Mouse (Mus musculus) forebrain, postnatal 0 days (tissue): Measurements from ENCODE around the gene Edem3. TPM values are rescaled to one million over a fixed set of nuclear protein-coding genes. Genes with fewer than 3 reads are reported as not detected.

ENCODE experiments used
- ATAC-seq: fragments of 200-750 bp; cut with Nextera tagmentation; 2 replicates; pipeline ENCODE4 v1.8.0; 2017; ENCODE audit warnings: mild to moderate bottlenecking, moderate library complexity
- DNase-seq: peaks from one replicate; pipeline ENCODE4 v3.0.0-alpha.2; 2015
- H3K27ac ChIP-seq: fragments of 300-500 bp; sonication (generic); 2 replicates; pipeline ENCODE4 v1.5.1; 2014; ENCODE audit warnings: low read depth, mild to moderate bottlenecking, antibody characterized with exemption, low read length, moderate library complexity, mixed read lengths
- H3K27me3 ChIP-seq: fragments of 300-500 bp; sonication (generic); 2 replicates; pipeline ENCODE4 v1.6.1; 2014; ENCODE audit warnings: mild to moderate bottlenecking, low read length, mixed read lengths; ENCODE audit not compliant: insufficient read depth
- H3K36me3 ChIP-seq: fragments of 300-500 bp; sonication (generic); 2 replicates; pipeline ENCODE4 v1.6.1; 2014; ENCODE audit warnings: mild to moderate bottlenecking, moderate library complexity; ENCODE audit not compliant: insufficient read depth
- H3K4me1 ChIP-seq: fragments of 300-500 bp; sonication (generic); 2 replicates; pipeline ENCODE4 v1.6.1; 2014; ENCODE audit warnings: antibody characterized with exemption; ENCODE audit not compliant: insufficient read depth
- H3K4me2 ChIP-seq: fragments of 300-500 bp; sonication (generic); 2 replicates; pipeline ENCODE4 v1.6.1; 2014; ENCODE audit warnings: low read depth, mild to moderate bottlenecking, moderate library complexity
- H3K4me3 ChIP-seq: fragments of 300-500 bp; sonication (generic); 2 replicates; pipeline ENCODE4 v1.5.1; 2014; ENCODE audit warnings: low read depth, low read length, mixed read lengths
- H3K9ac ChIP-seq: fragments of 300-500 bp; sonication (generic); 2 replicates; pipeline ENCODE4 v1.6.1; 2014; ENCODE audit warnings: mild to moderate bottlenecking
- H3K9me3 ChIP-seq: fragments of 300-500 bp; sonication (generic); 2 replicates; pipeline ENCODE4 v1.6.1; 2016; ENCODE audit warnings: low read length
- CTCF ChIP-seq: sonication (generic); IDR thresholded peaks from 2 replicates; pipeline ENCODE4 v1.5.1; 2016; ENCODE audit warnings: antibody characterized with exemption, control low read depth, low read depth
- WGBS: fragments of 180-500 bp; shearing (Covaris S2); extraction: QIAGEN DNeasy Blood & Tissue Kit; methylation state at CpG from one replicate; pipeline ENCODE4 v1.1.7; 2014; 5-methylcytosine and 5-hydroxymethylcytosine counted together
- polyA plus RNA-seq: library from polyadenylated mRNA; unstranded; fragments of >200 nt; fragmentation: Nextera tagmentation; extraction: Ambion mirVana; gene quantifications from 2 replicates; pipeline ENCODE4 v1.2.1, GENCODE M21; 2015
- total RNA-seq: library from RNA; depleted of rRNA; stranded (reverse); fragments of >200 nt; gene quantifications from 2 replicates; pipeline ENCODE4 v1.2.3, GENCODE M21; 2014

Edem3 gene
- total and polyA plus RNA-seq, 2 experiments from 2014 or later, result 11.0 to 56.6 TPM

- no peak for ATAC-seq
- 84% methylated on average over 7 of the region's 7 CpGs for WGBS
Measured at GRCm38 (mm10) chr1:151711062-151711461, 44.1 kb upstream of the Edem3 start.

GRCm38 (mm10) chr1:151712664-151713063 lies 42.5 kb upstream of the Edem3 start:
- ATAC-seq, result no peak
- Histone ChIP-seq H3K27ac (no peak overlapping the region), H3K4me2 (no peak overlapping the region), H3K9ac (no peak overlapping the region), H3K4me1 (no peaks in the 10 kb centered on the region), H3K36me3 (no peaks in the 10 kb centered on the region), H3K27me3 (no peaks in the 10 kb centered on the region; the same call in 1 of the 2 replicates), H3K9me3 (no peaks in the 10 kb centered on the region), H3K4me3 (no peak overlapping the region)
- TF ChIP-seq CTCF, result no peak
- no peak for DNase-seq
- 44% methylated on average over 5 of the region's 5 CpGs for WGBS

More at GRCm38 (mm10) chr1:151711062-151711461, 44.1 kb upstream of the Edem3 start:
- Histone ChIP-seq H3K27me3 (no peaks in the 10 kb centered on the region; the same call in 1 of the 2 replicates), H3K36me3 (no peaks in the 10 kb centered on the region), H3K9ac (no peak overlapping the region), H3K4me1 (no peaks in the 10 kb centered on the region), H3K4me3 (no peak overlapping the region), H3K4me2 (no peak overlapping the region), H3K9me3 (no peaks in the 10 kb centered on the region), H3K27ac (no peak overlapping the region)
- DNase-seq, result no peak
- TF ChIP-seq CTCF, result no peak

GRCm38 (mm10) chr1:151713622-151714021 lies 41.5 kb upstream of the Edem3 start:
- no peak overlapping the region for H3K27ac ChIP-seq
- no peak overlapping the region for H3K4me3 ChIP-seq
- H3K9me3 ChIP-seq, result no peaks in the 10 kb centered on the region
- ATAC-seq (no peak), DNase-seq (no peak)
- H3K9ac ChIP-seq, result no peak overlapping the region
- no peak overlapping the region for H3K4me2 ChIP-seq
- no peak for TF ChIP-seq CTCF
- H3K4me1 ChIP-seq, result no peaks in the 10 kb centered on the region
- no peaks in the 10 kb centered on the region for H3K27me3 ChIP-seq
- H3K36me3 ChIP-seq, result no peaks in the 10 kb centered on the region

- Histone ChIP-seq H3K4me2 (no peak overlapping the region), H3K9ac (no peak overlapping the region), H3K27ac (no peak overlapping the region), H3K27me3 (no peaks in the 10 kb centered on the region), H3K4me3 (no peak overlapping the region), H3K4me1 (no peaks in the 10 kb centered on the region), H3K9me3 (no peaks in the 10 kb centered on the region), H3K36me3 (no peaks in the 10 kb centered on the region)
- 74% methylated on average over 11 of the region's 11 CpGs for WGBS
- peak; percentile 63 for TF ChIP-seq CTCF
- DNase-seq, result no peak
- ATAC-seq, result peak; percentile 71; the same call in 1 of the 2 replicates
Measured at GRCm38 (mm10) chr1:151716024-151716710, 39.0 kb upstream of the Edem3 start.

GRCm38 (mm10) chr1:151717624-151718023 lies 37.5 kb upstream of the Edem3 start:
- H3K27ac ChIP-seq, result no peak overlapping the region
- no peaks in the 10 kb centered on the region for H3K4me1 ChIP-seq
- no peak overlapping the region for H3K4me3 ChIP-seq
- H3K9ac ChIP-seq, result no peak overlapping the region
- H3K9me3 ChIP-seq, result no peaks in the 10 kb centered on the region
- H3K4me2 ChIP-seq, result no peak overlapping the region
- TF ChIP-seq CTCF, result no peak
- no peak for ATAC-seq
- no peaks in the 10 kb centered on the region for H3K27me3 ChIP-seq
- 94% methylated on average over 5 of the region's 5 CpGs for WGBS
- DNase-seq, result no peak
- no peaks in the 10 kb centered on the region for H3K36me3 ChIP-seq

- no peaks in the 10 kb centered on the region for H3K36me3 ChIP-seq
- ATAC-seq, result no peak
- 87% methylated on average over 8 of the region's 8 CpGs for WGBS
Measured at GRCm38 (mm10) chr1:151718575-151718974, 36.6 kb upstream of the Edem3 start.

GRCm38 (mm10) chr1:151719911-151720310 lies 35.3 kb upstream of the Edem3 start:
- no peaks in the 10 kb centered on the region for H3K9me3 ChIP-seq
- DNase-seq, result no peak
- TF ChIP-seq CTCF, result no peak
- no peak overlapping the region for H3K27ac ChIP-seq
- H3K4me2 ChIP-seq, result no peak overlapping the region
- H3K27me3 ChIP-seq, result no peaks in the 10 kb centered on the region
- 90% methylated on average over 5 of the region's 5 CpGs for WGBS
- no peak overlapping the region for H3K4me3 ChIP-seq
- ATAC-seq, result no peak
- no peaks in the 10 kb centered on the region for H3K4me1 ChIP-seq
- H3K9ac ChIP-seq, result no peak overlapping the region
- H3K36me3 ChIP-seq, result no peaks in the 10 kb centered on the region

More at GRCm38 (mm10) chr1:151718575-151718974, 36.6 kb upstream of the Edem3 start:
- Histone ChIP-seq H3K27me3 (no peaks in the 10 kb centered on the region), H3K4me1 (no peaks in the 10 kb centered on the region), H3K9me3 (no peaks in the 10 kb centered on the region), H3K9ac (no peak overlapping the region), H3K4me3 (no peak overlapping the region), H3K4me2 (no peak overlapping the region), H3K27ac (no peak overlapping the region)
- no peak for TF ChIP-seq CTCF
- DNase-seq, result no peak
